Mouse (Mus musculus) left cerebral cortex, postnatal 14 days (tissue): ENCODE results near the gene Ptges2. TPM values are rescaled to one million over a fixed set of nuclear protein-coding genes. Genes with fewer than 3 reads are reported as not detected.

Source experiments
- DNase-seq, 2 experiments: peaks; one replicate each; pipeline ENCODE4 v3.0.0; 2021 to 2022; ENCODE audit warnings: low spot score in 2 of 2, mixed read lengths in 1 of 2
- intact Hi-C: fragments of 180-260 bp; cut with DNase I; formaldehyde crosslinking; loops from one replicate; pipeline ENCODE4 v1.15.1; 2025
- total RNA-seq, 2 experiments: library from RNA; stranded (reverse); gene quantifications; 2 replicates each; pipeline ENCODE4 v1.2.3; 2021

The Ptges2 gene
- total RNA-seq, 2 experiments from 2014 or later, result 43.5 to 48.3 TPM

GRCm38 (mm10) chr2:32408429-32409424 is 13.0 kb downstream of the Ptges2 start:
- intact Hi-C loops, result no loop called here
- no peak for DNase-seq

DNA sequence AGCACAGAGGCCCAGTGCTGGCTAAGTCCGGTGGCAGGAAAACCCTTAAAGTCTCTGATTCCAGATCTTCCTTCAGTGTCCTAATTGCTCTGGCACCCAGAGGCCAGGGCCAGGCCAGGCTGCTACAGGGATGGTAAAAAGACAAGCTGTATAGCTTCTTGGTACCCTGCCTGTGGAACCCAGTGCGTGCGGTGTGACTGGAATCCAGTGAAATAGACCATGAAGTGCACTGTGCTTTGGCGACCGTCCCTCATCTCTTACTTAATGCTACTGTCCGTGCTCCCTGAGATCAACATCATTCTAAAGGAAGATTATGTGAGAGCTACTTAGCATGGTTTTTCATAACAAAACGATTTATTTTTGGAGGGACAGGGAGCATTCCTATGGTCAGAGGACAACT is 15.7 kb downstream of the Ptges2 start:
- DNase-seq, result no peak

DNA sequence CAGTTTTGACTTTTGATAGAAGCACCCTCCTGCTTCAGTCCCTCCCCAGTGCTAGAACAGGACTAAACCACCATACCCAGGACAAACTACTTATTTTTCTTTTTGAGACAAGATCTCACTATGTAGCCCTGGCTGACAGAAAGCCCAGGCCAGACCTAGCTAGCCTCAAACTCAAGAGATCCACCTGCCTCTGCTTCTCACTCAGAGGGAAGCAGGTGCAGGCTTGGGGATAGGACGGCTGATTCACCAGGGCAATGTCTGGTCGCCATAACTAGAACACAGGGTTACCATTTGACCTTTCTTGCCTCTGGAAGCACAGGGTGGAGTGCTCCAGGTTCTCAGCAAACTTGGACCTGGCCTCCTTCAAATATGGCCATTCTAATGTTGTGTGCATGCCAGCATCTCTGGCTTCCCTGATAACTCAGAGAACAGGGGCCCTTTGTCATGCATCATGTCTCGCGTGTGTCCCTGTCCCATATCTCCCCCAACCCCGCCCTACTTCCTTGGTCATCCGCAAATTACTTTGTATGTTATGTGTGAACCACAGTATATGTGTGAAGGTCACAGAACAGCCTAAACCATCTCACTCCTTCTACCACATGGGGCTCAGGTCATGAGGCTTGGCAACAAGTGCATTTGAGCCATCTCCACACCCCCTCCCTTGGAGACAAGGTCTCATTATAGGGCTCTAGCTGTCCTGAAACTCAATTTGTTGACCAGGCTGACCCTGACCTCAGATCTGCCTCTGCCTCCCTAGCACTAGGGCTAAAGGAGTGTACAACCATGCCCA is 17.2 kb downstream of the Ptges2 start:
- intact Hi-C loops, result no loop called here
- DNase-seq, result no peak

More for the DNA sequence above, 15.7 kb downstream of the Ptges2 start:
- intact Hi-C loops, result no loop called here

GRCm38 (mm10) chr2:32413936-32414335 is 18.2 kb downstream of the Ptges2 start:
- no peak for DNase-seq
- intact Hi-C loops, result no loop called here

GRCm38 (mm10) chr2:32415801-32416200 is 20.1 kb downstream of the Ptges2 start:
- intact Hi-C loops, result no loop called here

GRCm38 (mm10) chr2:32416556-32416955 is 20.9 kb downstream of the Ptges2 start:
- intact Hi-C loops, result no loop called here
- no peak for DNase-seq

More at GRCm38 (mm10) chr2:32415801-32416200, 20.1 kb downstream of the Ptges2 start:
- DNase-seq, result no peak

- no peak for DNase-seq
- intact Hi-C loops, result no loop called here
Measured at GRCm38 (mm10) chr2:32417486-32417885, 21.8 kb downstream of the Ptges2 start.

- DNase-seq, result no peak
- intact Hi-C loops, result no loop called here
Measured at GRCm38 (mm10) chr2:32418430-32419151, 22.9 kb downstream of the Ptges2 start.

DNA sequence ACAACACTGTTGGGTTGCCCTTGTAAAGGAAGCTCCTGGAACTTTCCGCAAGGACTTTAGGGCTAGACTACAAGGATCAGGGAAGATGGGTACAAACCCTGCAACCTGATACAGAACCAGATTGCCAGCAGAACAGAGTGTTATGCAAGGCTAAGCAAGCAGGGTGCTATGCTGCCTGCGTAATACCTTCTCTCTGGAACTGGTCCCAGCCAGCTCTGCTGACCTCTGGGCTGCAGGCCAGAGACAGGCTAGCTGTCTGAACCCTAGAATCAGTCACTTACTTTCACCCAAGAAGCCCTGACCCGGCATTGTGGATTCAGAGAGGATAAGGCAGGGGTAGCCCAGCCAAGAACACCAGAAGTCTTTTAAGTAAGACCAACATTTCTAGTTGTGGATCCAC is 23.7 kb downstream of the Ptges2 start:
- DNase-seq, result no peak
- intact Hi-C loops, result no loop called here

DNA sequence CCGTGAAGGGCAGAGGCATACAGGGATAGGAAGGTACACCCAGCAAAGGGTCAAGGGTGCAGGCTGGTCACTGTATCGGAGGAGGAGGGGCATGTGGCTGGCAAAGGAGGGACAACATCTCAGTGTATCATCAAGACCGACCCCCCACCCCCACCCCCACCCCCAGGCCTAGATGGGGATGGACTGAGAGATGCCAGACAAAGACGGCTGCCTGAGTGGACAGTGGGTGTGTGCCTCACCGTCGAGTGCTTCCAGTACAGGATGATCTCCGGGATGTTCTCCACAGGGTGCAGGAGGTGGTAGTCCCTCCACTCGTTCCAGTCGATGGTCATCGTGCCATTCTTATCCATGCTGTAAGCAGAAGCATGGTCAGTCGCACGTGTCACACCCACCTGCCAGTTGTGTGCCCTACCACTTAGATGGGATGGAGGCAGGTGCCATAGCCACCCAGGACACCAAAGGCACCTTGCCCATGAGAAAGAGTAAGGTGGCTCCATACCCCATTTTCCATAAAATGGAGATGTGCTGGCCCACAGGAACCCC is 24.4 kb downstream of the Ptges2 start:
- intact Hi-C loops, result no loop called here
- no peak for DNase-seq

GRCm38 (mm10) chr2:32420647-32421046 is 25.0 kb downstream of the Ptges2 start:
- intact Hi-C loops, result no loop called here
- no peak for DNase-seq

- intact Hi-C loops, result no loop called here
- DNase-seq, result no peak
Measured at GRCm38 (mm10) chr2:32421851-32422251, 26.2 kb downstream of the Ptges2 start.

- intact Hi-C loops, result no loop called here
- DNase-seq, result peak in 1 of 2 experiments; percentile 47
Measured at GRCm38 (mm10) chr2:32423481-32424331, 28.0 kb downstream of the Ptges2 start.

DNA sequence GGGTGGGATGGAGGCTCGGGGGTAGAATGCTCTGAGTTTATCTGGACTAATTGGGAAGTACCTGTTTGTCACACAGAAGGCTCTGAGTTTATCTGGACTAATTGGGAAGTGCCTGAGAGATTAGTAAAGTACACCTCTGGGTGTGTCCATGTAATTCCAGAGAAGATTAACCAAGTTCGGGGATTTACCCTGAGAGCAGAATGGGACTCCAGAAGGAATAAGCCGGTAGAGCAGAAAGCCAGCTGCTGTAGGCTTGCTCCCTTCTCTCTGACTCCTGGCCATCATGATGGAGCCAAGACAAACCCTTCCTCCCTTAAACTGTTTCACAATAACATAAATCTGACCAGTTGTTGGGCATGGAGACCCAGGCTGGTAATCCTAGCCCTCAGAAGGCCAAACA is 29.1 kb downstream of the Ptges2 start:
- intact Hi-C loops, result no loop called here
- DNase-seq, result no peak

GRCm38 (mm10) chr2:32425568-32425967 is 29.9 kb downstream of the Ptges2 start:
- peak; percentile 55 to 57 for DNase-seq
- intact Hi-C loops, result no loop called here

- DNase-seq, result no peak
- intact Hi-C loops, result no loop called here
Measured at GRCm38 (mm10) chr2:32426141-32426540, 30.4 kb downstream of the Ptges2 start.

GRCm38 (mm10) chr2:32427720-32428119 is 32.0 kb downstream of the Ptges2 start:
- DNase-seq, result no peak
- intact Hi-C loops, result no loop called here

GRCm38 (mm10) chr2:32428262-32428722 is 32.6 kb downstream of the Ptges2 start:
- DNase-seq, result peak; percentile 74 to 89
- intact Hi-C loops, result no loop called here
